Mouse (Mus musculus): ENCODE results near the gene Olfr1283. TPM values are rescaled to one million over a fixed set of nuclear protein-coding genes. Genes with fewer than 3 reads are reported as not detected.
"Not testable (repeated sequence)": the region's sequence is repeated elsewhere in the genome, so short reads cannot be mapped to it uniquely, and the experiment has no call there.

Gene Olfr1283
- total RNA-seq (2021), result not detected
- long read RNA-seq, experiment 1, result 0 reads
- long read RNA-seq, experiment 2, result 0 reads

DNA sequence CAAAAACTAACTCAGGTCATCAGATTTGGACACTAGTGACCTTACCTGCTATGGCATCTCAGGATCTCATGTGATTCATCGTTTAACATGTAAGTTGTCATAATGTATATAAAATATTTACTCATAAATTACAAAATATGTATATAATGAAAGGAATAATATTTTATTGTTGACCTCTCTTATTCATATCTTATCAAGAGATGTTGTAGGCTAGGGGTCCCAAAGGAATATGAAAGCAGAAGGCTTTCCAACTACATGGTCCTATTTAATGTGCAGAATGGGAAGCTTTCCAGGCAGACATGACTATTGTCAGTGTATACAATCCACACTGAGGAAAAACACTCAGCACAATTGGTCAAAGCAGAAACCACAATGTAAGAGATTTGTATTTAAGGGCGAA, at the start of gene Olfr1283:
Gene Olfr1283 (plus strand): TSS at position 301 of the 400 bp plus-strand sequence.
- intact Hi-C loops (cut with DNase I), result no loop called here
- no peak for DNase-seq (ENCODE audit: extremely low spot score in 1 of 2, low spot score in 2 of 2)
- no peak within 1 kb of the TSS for H3K27ac ChIP-seq
- no peak within 1 kb of the TSS for H3K4me3 ChIP-seq
- no peak for TF ChIP-seq CTCF (IDR thresholded peaks at IDR 0.05)

DNA sequence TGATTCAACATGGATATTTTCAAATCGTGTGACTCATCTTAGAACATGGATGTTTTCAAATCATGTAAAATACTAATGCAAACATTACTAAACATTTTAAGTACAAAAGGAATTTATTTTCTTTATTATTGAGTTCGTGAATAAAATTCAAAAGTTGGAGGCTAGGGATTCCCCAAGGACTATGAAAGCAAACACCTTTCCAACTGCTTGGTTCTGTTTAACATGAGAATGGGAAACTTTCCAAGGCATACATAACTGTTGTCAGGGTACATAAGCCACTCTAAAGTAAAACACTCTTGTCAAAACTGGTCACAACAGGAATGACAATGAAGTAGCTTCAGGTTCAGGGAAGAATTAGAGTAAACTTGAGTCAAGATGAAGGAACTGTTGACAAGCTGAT, 40.4 kb upstream of the Olfr1283 start, which contains the start of gene Olfr1281:
Gene Olfr1281 (plus strand): TSS at position 301 of the 400 bp plus-strand sequence.
- TF ChIP-seq CTCF (IDR thresholded peaks at IDR 0.05), result no peak

DNA sequence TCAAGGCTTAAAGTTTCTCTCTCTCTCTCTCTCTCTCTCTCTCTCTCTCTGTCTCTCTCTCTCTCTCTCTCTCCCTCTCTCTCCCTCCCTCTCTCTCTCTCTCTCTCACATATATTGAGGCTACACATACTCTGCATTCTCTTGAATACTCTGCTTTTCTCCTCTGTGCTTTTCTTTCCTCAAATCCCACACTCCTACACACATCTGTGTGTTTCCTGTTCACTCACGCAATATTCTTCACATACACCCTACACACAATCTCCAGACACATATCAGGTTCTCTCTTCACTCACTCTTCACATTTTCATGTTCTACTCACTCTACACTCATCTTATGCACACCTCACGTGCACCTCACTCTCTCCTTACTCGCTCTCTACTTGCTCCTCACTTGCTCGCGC, 32.9 kb upstream of the Olfr1283 start:
- H3K27ac ChIP-seq; intact Hi-C loops (cut with DNase I); DNase-seq (ENCODE audit: extremely low spot score in 1 of 2, low spot score in 2 of 2); H3K4me3 ChIP-seq: not testable (repeated sequence)

More for the DNA sequence above, 40.4 kb upstream of the Olfr1283 start, which contains the start of gene Olfr1281:
- Histone ChIP-seq H3K27ac (no peak within 1 kb of the TSS), H3K4me3 (no peak within 1 kb of the TSS)
- intact Hi-C loops (cut with DNase I), result no loop called here
- no peak for DNase-seq (ENCODE audit: extremely low spot score in 1 of 2, low spot score in 2 of 2)

DNA sequence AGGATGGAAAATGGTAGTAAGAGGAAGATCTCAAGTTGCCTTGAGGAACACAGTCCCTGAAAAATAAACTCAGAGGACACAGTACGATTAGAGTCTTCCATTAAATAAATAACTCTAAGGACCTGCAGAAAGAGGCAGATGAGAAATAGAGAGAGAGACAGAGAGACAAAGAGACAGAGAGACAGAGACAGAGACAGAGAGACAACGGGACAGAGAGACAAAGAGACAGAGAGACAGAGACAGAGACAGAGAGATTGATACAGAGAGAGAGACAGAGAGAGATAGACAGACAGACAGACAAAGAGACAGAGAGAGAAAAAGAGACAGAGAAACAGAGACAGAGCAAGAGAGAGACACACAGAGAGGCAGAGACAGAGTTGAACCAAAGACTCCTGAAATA, 30.6 kb upstream of the Olfr1283 start, which contains the start of gene Olfr1282:
Gene Olfr1282 (minus strand): TSS at position 101 of the 400 bp plus-strand sequence.
- no peak within 1 kb of the TSS for H3K27ac ChIP-seq
- TF ChIP-seq CTCF (IDR thresholded peaks at IDR 0.05), result no peak
- DNase-seq (ENCODE audit: extremely low spot score in 1 of 2, low spot score in 2 of 2), result no peak
- H3K4me3 ChIP-seq, result no peak within 1 kb of the TSS
- intact Hi-C loops (cut with DNase I), result no loop called here

DNA sequence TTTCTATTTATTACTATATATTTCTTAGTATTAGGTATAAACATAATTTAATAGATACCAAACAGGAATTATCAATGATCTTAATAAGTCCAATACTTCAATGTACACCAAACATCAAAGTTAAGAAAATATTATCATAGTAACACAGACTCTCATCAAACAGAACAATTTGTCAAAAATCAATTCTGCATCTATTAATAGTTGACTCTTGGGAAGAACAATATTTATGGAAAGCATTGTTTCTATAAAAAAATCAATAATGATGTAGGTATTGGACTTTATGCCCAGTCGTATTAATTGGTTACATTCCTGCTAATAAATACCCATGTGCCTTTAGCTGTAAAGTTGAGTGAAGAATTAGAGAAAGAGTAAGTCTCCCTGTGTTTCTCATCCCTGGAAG, 8.6 kb downstream of the Olfr1283 start, which contains the start of gene Olfr1284:
Gene Olfr1284 (plus strand): TSS at position 301 of the 400 bp plus-strand sequence.
- no peak for DNase-seq (ENCODE audit: extremely low spot score in 1 of 2, low spot score in 2 of 2)
- no peak within 1 kb of the TSS for H3K27ac ChIP-seq
- no peak within 1 kb of the TSS for H3K4me3 ChIP-seq
- intact Hi-C loops (cut with DNase I), result no loop called here
- TF ChIP-seq CTCF (IDR thresholded peaks at IDR 0.05), result no peak

Other genes starting within 250 kb of the Olfr1283 start
- gene Gm15130, start 213.9 kb upstream of the Olfr1283 start, total RNA-seq (2021), result not detected
- not detected for gene 4930430A15Rik, start 137.2 kb upstream of the Olfr1283 start, total RNA-seq (2021)
- gene Olfr1275, start 131.5 kb upstream of the Olfr1283 start, total RNA-seq (2021), result not detected
- gene Olfr1276, start 112.3 kb upstream of the Olfr1283 start, total RNA-seq (2021), result not detected
- gene Olfr1277, start 92.7 kb upstream of the Olfr1283 start, total RNA-seq (2021), result not detected
- gene Olfr1278, start 76.7 kb upstream of the Olfr1283 start, total RNA-seq (2021), result not detected
- not detected for gene Olfr1279, start 66.2 kb upstream of the Olfr1283 start, total RNA-seq (2021)
- not detected for gene Olfr1280, start 52.8 kb upstream of the Olfr1283 start, total RNA-seq (2021)
- not detected for gene Olfr1281, start 40.3 kb upstream of the Olfr1283 start, total RNA-seq (2021)
- gene Olfr1282, start 30.7 kb upstream of the Olfr1283 start, total RNA-seq (2021), result not detected
- not detected for gene Olfr1284, start 8.7 kb downstream of the Olfr1283 start, total RNA-seq (2021)
- not detected for gene Olfr1286, start 56.3 kb downstream of the Olfr1283 start, total RNA-seq (2021)
- not detected for gene Olfr1287, start 82.4 kb downstream of the Olfr1283 start, total RNA-seq (2021)
- not detected for gene Olfr1288, start 107.3 kb downstream of the Olfr1283 start, total RNA-seq (2021)
- gene Olfr1289, start 114.0 kb downstream of the Olfr1283 start, total RNA-seq (2021), result not detected
- not detected for gene Olfr1290, start 127.0 kb downstream of the Olfr1283 start, total RNA-seq (2021)
- not detected for gene Olfr1291-ps1, start 130.4 kb downstream of the Olfr1283 start, total RNA-seq (2021)
- not detected for gene Olfr1293-ps, start 158.4 kb downstream of the Olfr1283 start, total RNA-seq (2021)
- not detected for gene Olfr1294, start 173.5 kb downstream of the Olfr1283 start, total RNA-seq (2021)
- gene Olfr1295, start 202.9 kb downstream of the Olfr1283 start, total RNA-seq (2021), result not detected

Data from left cerebral cortex, adult 2 months (tissue).